Mouse (Mus musculus) hindbrain, embryonic 16.5 days (tissue): Measurements from ENCODE around the gene Atp2c2. TPM values are rescaled to one million over a fixed set of nuclear protein-coding genes. Genes with fewer than 3 reads are reported as not detected.

ENCODE experiments used
- ATAC-seq: fragments of 200-750 bp; cut with Nextera tagmentation; 2 replicates; pipeline ENCODE4 v1.8.0; 2017; ENCODE audit warnings: moderate TSS enrichment, moderate library complexity
- H3K27ac ChIP-seq: fragments of 300-500 bp; sonication (generic); 2 replicates; pipeline ENCODE4 v1.5.1; 2014; ENCODE audit warnings: low read depth, mild to moderate bottlenecking, control low read depth, low read length, moderate library complexity
- H3K27me3 ChIP-seq: fragments of 300-500 bp; sonication (generic); replicated peaks from 2 replicates; pipeline ENCODE4 v1.6.1; 2014; ENCODE audit warnings: low read length; ENCODE audit not compliant: control insufficient read depth, insufficient read depth
- H3K36me3 ChIP-seq: fragments of 300-500 bp; sonication (generic); 2 replicates; pipeline ENCODE4 v1.6.1; 2014; ENCODE audit warnings: mild to moderate bottlenecking, low read length, moderate library complexity, mixed read lengths; ENCODE audit not compliant: control insufficient read depth, insufficient read depth
- H3K4me1 ChIP-seq: fragments of 300-500 bp; sonication (generic); 2 replicates; pipeline ENCODE4 v1.6.1; 2014; ENCODE audit warnings: low read depth, low read length; ENCODE audit not compliant: control insufficient read depth, insufficient read depth
- H3K4me2 ChIP-seq: fragments of 300-500 bp; sonication (generic); 2 replicates; pipeline ENCODE4 v1.6.1; 2014; ENCODE audit warnings: mild to moderate bottlenecking, low read length, control low read depth, moderate library complexity
- H3K4me3 ChIP-seq: fragments of 300-500 bp; sonication (generic); 2 replicates; pipeline ENCODE4 v1.5.1; 2014; ENCODE audit warnings: mild to moderate bottlenecking, low read length, control low read depth, moderate library complexity
- H3K9ac ChIP-seq: fragments of 300-500 bp; sonication (generic); 2 replicates; pipeline ENCODE4 v1.6.1; 2014; ENCODE audit warnings: low read depth, mild to moderate bottlenecking, control low read depth, low read length, moderate library complexity
- H3K9me3 ChIP-seq: fragments of 300-500 bp; sonication (generic); 2 replicates; pipeline ENCODE4 v1.6.1; 2014; ENCODE audit warnings: mild to moderate bottlenecking, low read length, moderate library complexity; ENCODE audit not compliant: control insufficient read depth
- WGBS: fragments of 180-500 bp; shearing (Covaris S2); extraction: QIAGEN DNeasy Blood & Tissue Kit; methylation state at CpG from one replicate; pipeline ENCODE4 v1.1.7; 2014; 5-methylcytosine and 5-hydroxymethylcytosine counted together
- polyA plus RNA-seq: library from polyadenylated mRNA; unstranded; fragments of >200 nt; fragmentation: Nextera tagmentation; extraction: Ambion mirVana; gene quantifications from 2 replicates; pipeline ENCODE4 v1.2.1, GENCODE M21; 2015

Atp2c2 gene
- polyA plus RNA-seq, 1 experiment from 2014 or later, result 0.49 TPM

- Histone ChIP-seq H3K4me3 (no peak overlapping the region), H3K27me3 (no peaks in the 10 kb centered on the region), H3K9ac (no peak overlapping the region), H3K27ac (no peak overlapping the region), H3K36me3 (no peaks in the 10 kb centered on the region), H3K4me2 (no peak overlapping the region), H3K4me1 (peaks cover 3% of the 10 kb centered on the region; the same call in 1 of the 2 replicates), H3K9me3 (no peaks in the 10 kb centered on the region)
- no peak for ATAC-seq
- WGBS, result 53% methylated on average over 12 of the region's 12 CpGs
Measured at GRCm38 (mm10) chr8:119669284-119669683, 30.5 kb upstream of the Atp2c2 start.

GRCm38 (mm10) chr8:119670419-119671091 is 29.3 kb upstream of the Atp2c2 start:
- no peaks in the 10 kb centered on the region for H3K27me3 ChIP-seq
- H3K4me3 ChIP-seq, result no peak overlapping the region
- no peaks in the 10 kb centered on the region for H3K36me3 ChIP-seq
- no peaks in the 10 kb centered on the region for H3K9me3 ChIP-seq
- no peak overlapping the region for H3K9ac ChIP-seq
- WGBS, result 61% methylated on average over 16 of the region's 16 CpGs
- ATAC-seq, result no peak
- no peak overlapping the region for H3K4me2 ChIP-seq
- H3K4me1 ChIP-seq, result peaks cover 3% of the 10 kb centered on the region; the same call in 1 of the 2 replicates
- H3K27ac ChIP-seq, result no peak overlapping the region

- Histone ChIP-seq H3K9ac (no peak overlapping the region), H3K4me1 (no peaks in the 10 kb centered on the region), H3K4me3 (no peak overlapping the region), H3K9me3 (no peaks in the 10 kb centered on the region), H3K27ac (no peak overlapping the region), H3K27me3 (no peaks in the 10 kb centered on the region), H3K4me2 (no peak overlapping the region), H3K36me3 (no peaks in the 10 kb centered on the region)
- no peak for ATAC-seq
- WGBS, result 79% methylated on average over 10 of the region's 11 CpGs
Measured at GRCm38 (mm10) chr8:119673976-119674555, 25.7 kb upstream of the Atp2c2 start.

GRCm38 (mm10) chr8:119675457-119675856 is 24.4 kb upstream of the Atp2c2 start:
- ATAC-seq, result no peak
- no peaks in the 10 kb centered on the region for H3K9me3 ChIP-seq
- no peaks in the 10 kb centered on the region for H3K27me3 ChIP-seq
- no peaks in the 10 kb centered on the region for H3K36me3 ChIP-seq
- H3K27ac ChIP-seq, result no peak overlapping the region
- 58% methylated on average over 5 of the region's 5 CpGs for WGBS
- H3K4me3 ChIP-seq, result no peak overlapping the region
- no peaks in the 10 kb centered on the region for H3K4me1 ChIP-seq
- H3K4me2 ChIP-seq, result no peak overlapping the region
- no peak overlapping the region for H3K9ac ChIP-seq

GRCm38 (mm10) chr8:119676389-119676788 is 23.4 kb upstream of the Atp2c2 start:
- Histone ChIP-seq H3K27me3 (no peaks in the 10 kb centered on the region), H3K9me3 (no peaks in the 10 kb centered on the region), H3K4me2 (no peak overlapping the region), H3K27ac (no peak overlapping the region), H3K9ac (no peak overlapping the region), H3K4me1 (no peaks in the 10 kb centered on the region), H3K4me3 (no peak overlapping the region), H3K36me3 (no peaks in the 10 kb centered on the region)
- WGBS, result 15% methylated on average over 8 of the region's 8 CpGs
- peak; percentile 51; the same call in 1 of the 2 replicates for ATAC-seq

- no peaks in the 10 kb centered on the region for H3K36me3 ChIP-seq
- H3K27me3 ChIP-seq, result no peaks in the 10 kb centered on the region
- no peaks in the 10 kb centered on the region for H3K9me3 ChIP-seq
- H3K9ac ChIP-seq, result no peak overlapping the region
- peak overlapping the region; percentile 23 for H3K4me3 ChIP-seq
- H3K27ac ChIP-seq, result no peak overlapping the region
- ATAC-seq, result peak; percentile 41; the same call in 1 of the 2 replicates
- peak overlapping the region; percentile 34; the same call in 1 of the 2 replicates for H3K4me2 ChIP-seq
- H3K4me1 ChIP-seq, result no peaks in the 10 kb centered on the region
- WGBS, result 13% methylated on average over 18 of the region's 18 CpGs
Measured at GRCm38 (mm10) chr8:119678138-119678843, 21.5 kb upstream of the Atp2c2 start.

- H3K36me3 ChIP-seq, result no peaks in the 10 kb centered on the region
- ATAC-seq, result no peak
- H3K9ac ChIP-seq, result no peak overlapping the region
- no peak overlapping the region for H3K27ac ChIP-seq
- no peak overlapping the region for H3K4me3 ChIP-seq
- WGBS, result 73% methylated on average over 14 of the region's 14 CpGs
- H3K4me2 ChIP-seq, result no peak overlapping the region
- H3K27me3 ChIP-seq, result no peaks in the 10 kb centered on the region
- H3K4me1 ChIP-seq, result no peaks in the 10 kb centered on the region
- no peaks in the 10 kb centered on the region for H3K9me3 ChIP-seq
Measured at GRCm38 (mm10) chr8:119679184-119679583, 20.6 kb upstream of the Atp2c2 start.

- ATAC-seq, result no peak
- WGBS, result 75% methylated on average over 6 of the region's 6 CpGs
- no peak overlapping the region for H3K4me3 ChIP-seq
- no peaks in the 10 kb centered on the region for H3K9me3 ChIP-seq
- H3K9ac ChIP-seq, result no peak overlapping the region
- H3K36me3 ChIP-seq, result no peaks in the 10 kb centered on the region
- no peaks in the 10 kb centered on the region for H3K4me1 ChIP-seq
- H3K27me3 ChIP-seq, result no peaks in the 10 kb centered on the region; the same call in 1 of the 2 replicates
- no peak overlapping the region for H3K27ac ChIP-seq
- H3K4me2 ChIP-seq, result no peak overlapping the region
Measured at GRCm38 (mm10) chr8:119690602-119691001, 9.2 kb upstream of the Atp2c2 start.

GRCm38 (mm10) chr8:119691989-119692388 is 7.8 kb upstream of the Atp2c2 start:
- no peaks in the 10 kb centered on the region for H3K9me3 ChIP-seq
- no peak overlapping the region for H3K27ac ChIP-seq
- 70% methylated on average over 4 of the region's 4 CpGs for WGBS
- H3K27me3 ChIP-seq, result no peaks in the 10 kb centered on the region; the same call in 1 of the 2 replicates
- H3K4me2 ChIP-seq, result no peak overlapping the region
- H3K9ac ChIP-seq, result no peak overlapping the region
- no peaks in the 10 kb centered on the region for H3K36me3 ChIP-seq
- H3K4me3 ChIP-seq, result no peak overlapping the region
- H3K4me1 ChIP-seq, result no peaks in the 10 kb centered on the region
- ATAC-seq, result no peak
